Mouse (Mus musculus) lung, adult 18-20 months (tissue): ENCODE measurements around the gene Rin3.

Source experiments
- DNase-seq, 2 experiments: peaks; one replicate each; pipeline ENCODE4 v3.0.0; 2022; ENCODE audit warnings: mixed read lengths in 2 of 2

Rin3 gene

GRCm38 (mm10) chr12:102302831-102303351, 20.0 kb downstream of the Rin3 start:
- DNase-seq = peak; percentile 58 to 60

GRCm38 (mm10) chr12:102303867-102304266, 21.0 kb downstream of the Rin3 start:
- no peak for DNase-seq

- DNase-seq = no peak
These were observed 22.4 kb downstream of the Rin3 start for GRCm38 (mm10) chr12:102305069-102305836.

- DNase-seq = peak; percentile 53 to 67
These were observed 25.2 kb downstream of the Rin3 start for GRCm38 (mm10) chr12:102308001-102308456.

- DNase-seq = peak; percentile 72 to 83
These were observed 25.7 kb downstream of the Rin3 start for GRCm38 (mm10) chr12:102308457-102309011.

GRCm38 (mm10) chr12:102309099-102309799, 26.4 kb downstream of the Rin3 start:
- no peak for DNase-seq

- no peak for DNase-seq
These were observed 26.9 kb downstream of the Rin3 start for GRCm38 (mm10) chr12:102309800-102310195.

GRCm38 (mm10) chr12:102310261-102310660, 27.4 kb downstream of the Rin3 start:
- no peak for DNase-seq

GRCm38 (mm10) chr12:102311454-102311853, 28.6 kb downstream of the Rin3 start:
- peak in 1 of 2 experiments; percentile 61 for DNase-seq

GRCm38 (mm10) chr12:102319150-102319549, 36.3 kb downstream of the Rin3 start:
- peak in 1 of 2 experiments; percentile 67 for DNase-seq

- DNase-seq = peak in 1 of 2 experiments; percentile 71
These were observed 37.1 kb downstream of the Rin3 start for GRCm38 (mm10) chr12:102319899-102320298.

- no peak for DNase-seq
These were observed 37.5 kb downstream of the Rin3 start for GRCm38 (mm10) chr12:102320322-102320721.

- no peak for DNase-seq
These were observed 38.3 kb downstream of the Rin3 start for GRCm38 (mm10) chr12:102321064-102321728.

GRCm38 (mm10) chr12:102321855-102322254, 39.0 kb downstream of the Rin3 start:
- peak; percentile 54 to 72 for DNase-seq

- DNase-seq = peak in 1 of 2 experiments; percentile 60
These were observed 40.5 kb downstream of the Rin3 start for GRCm38 (mm10) chr12:102323392-102323791.

GRCm38 (mm10) chr12:102324156-102324885, 41.5 kb downstream of the Rin3 start:
- no peak for DNase-seq

GRCm38 (mm10) chr12:102324886-102325220, 42.0 kb downstream of the Rin3 start:
- peak in 1 of 2 experiments; percentile 66 for DNase-seq

GRCm38 (mm10) chr12:102326753-102327340, 44.0 kb downstream of the Rin3 start:
- DNase-seq = no peak

GRCm38 (mm10) chr12:102327525-102327924, 44.7 kb downstream of the Rin3 start:
- DNase-seq = peak in 1 of 2 experiments; percentile 49

GRCm38 (mm10) chr12:102328090-102328489, 45.2 kb downstream of the Rin3 start:
- peak in 1 of 2 experiments; percentile 70 for DNase-seq

GRCm38 (mm10) chr12:102330188-102330587, 47.3 kb downstream of the Rin3 start:
- DNase-seq = no peak

GRCm38 (mm10) chr12:102330731-102331130, 47.9 kb downstream of the Rin3 start:
- DNase-seq = no peak
